ENCODE assay signal across 34 mouse cellular contexts in genomic region chr4:137740350-137740749, GRCm38 (mm10). TPM values are rescaled to one million over a fixed set of nuclear protein-coding genes. Genes with fewer than 3 reads are reported as not detected.
"Had no signal": no experiment of that assay in that cellular context is flagged by ENCODE, and none has a peak within 500 bp of the region (broad histone marks: within the 10 kb centered on the region; RNA-seq: fewer than 3 reads in every experiment).

No protein-coding gene starts in this region.

- H3K9ac ChIP-seq: limb, embryonic 12.5 days; limb, embryonic 13.5 days; limb, embryonic 15.5 days; liver, embryonic 12.5 days; liver, embryonic 13.5 days; liver, embryonic 14.5 days; liver, embryonic 15.5 days; liver, postnatal 0 days; lung, embryonic 14.5 days; lung, embryonic 15.5 days; midbrain, embryonic 12.5 days; midbrain, embryonic 13.5 days; midbrain, embryonic 15.5 days; neural tube, embryonic 12.5 days; neural tube, embryonic 13.5 days had no signal

- H3K9me3 ChIP-seq: limb, embryonic 10.5 days; limb, embryonic 12.5 days; limb, embryonic 13.5 days; limb, embryonic 15.5 days; liver, embryonic 12.5 days; liver, embryonic 13.5 days; liver, embryonic 15.5 days; lung, embryonic 15.5 days; megakaryocyte, embryonic 14.5 days; midbrain, embryonic 10.5 days; midbrain, embryonic 12.5 days; midbrain, embryonic 13.5 days; midbrain, embryonic 15.5 days; neural tube, embryonic 12.5 days; neural tube, embryonic 13.5 days had no signal

- H3K27me3 ChIP-seq: limb, embryonic 12.5 days; limb, embryonic 13.5 days; limb, embryonic 15.5 days; lung, embryonic 15.5 days; midbrain, embryonic 13.5 days; midbrain, embryonic 15.5 days; neural tube, embryonic 12.5 days; neural tube, embryonic 13.5 days had no signal

- H3K4me3 ChIP-seq: limb, embryonic 10.5 days; limb, embryonic 12.5 days; limb, embryonic 13.5 days; limb, embryonic 15.5 days; liver, embryonic 12.5 days; liver, embryonic 13.5 days; liver, embryonic 15.5 days; lung, embryonic 15.5 days; megakaryocyte, embryonic 14.5 days; midbrain, embryonic 10.5 days; midbrain, embryonic 12.5 days; midbrain, embryonic 13.5 days; midbrain, embryonic 15.5 days; myocyte; neural tube, embryonic 12.5 days; neural tube, embryonic 13.5 days had no signal

- H3K27ac ChIP-seq: limb, embryonic 12.5 days; limb, embryonic 13.5 days; limb, embryonic 15.5 days; liver, embryonic 12.5 days; liver, embryonic 13.5 days; liver, embryonic 14.5 days; liver, embryonic 15.5 days; lung, embryonic 15.5 days; macrophage; midbrain, embryonic 12.5 days; midbrain, embryonic 13.5 days; neural tube, embryonic 12.5 days; neural tube, embryonic 13.5 days had no signal

- H3K4me2 ChIP-seq: limb, embryonic 12.5 days; limb, embryonic 15.5 days; liver, embryonic 11.5 days; liver, embryonic 12.5 days; liver, embryonic 13.5 days; liver, embryonic 15.5 days; lung, embryonic 14.5 days; lung, embryonic 15.5 days; midbrain, embryonic 11.5 days; midbrain, embryonic 12.5 days; midbrain, embryonic 13.5 days; midbrain, embryonic 15.5 days; neural tube, embryonic 12.5 days; neural tube, embryonic 13.5 days had no signal

- ATAC-seq: liver, embryonic 12.5 days; lung, postnatal 0 days had no signal

- H3K36me3 ChIP-seq: limb, embryonic 10.5 days; limb, embryonic 12.5 days; limb, embryonic 13.5 days; limb, embryonic 15.5 days; liver, embryonic 12.5 days; liver, embryonic 13.5 days; liver, embryonic 15.5 days; lung, embryonic 15.5 days; midbrain, embryonic 12.5 days; midbrain, embryonic 13.5 days; midbrain, embryonic 15.5 days; neural tube, embryonic 12.5 days; neural tube, embryonic 13.5 days had no signal

- DNase-seq: left cerebral cortex, postnatal 4 days; liver; liver, embryonic 13.5 days; liver, postnatal 0 days; lung, adult 18-20 months; lung, embryonic 14.5 days; lung, postnatal 10 days; lung, postnatal 14 days; lung, postnatal 36 days; lung, postnatal 4 days; midbrain, embryonic 14.5 days had no signal

RNA-seq across cellular contexts. Expression of gene Alpl, which starts 55.8 kb away (rescaled TPM):
- total RNA-seq: megakaryocyte progenitor cell, adult 5-6 weeks; megakaryocyte-erythroid progenitor cell, adult 5-6 weeks; monocyte, adult 5-6 weeks had no signal
- polyA plus RNA-seq: macrophage had no signal
